Mouse (Mus musculus): Measurements from ENCODE around the gene Kifc3. TPM values are rescaled to one million over a fixed set of nuclear protein-coding genes. Genes with fewer than 3 reads are reported as not detected.

Gene Kifc3
- polyA plus RNA-seq, 1 experiment from 2014 or later = 14.3 TPM

GRCm38 (mm10) chr8:95140555-95140954 is 62.1 kb downstream of the Kifc3 start:
- H3K4me1 ChIP-seq (replicated peaks) = peaks cover 53% of the 10 kb centered on the region
- H3K27ac ChIP-seq = no peak overlapping the region
- no peak overlapping the region for H3K4me3 ChIP-seq (replicated peaks)
- no peak overlapping the region for H3K9ac ChIP-seq (replicated peaks)
- ATAC-seq = no peak
- no peaks in the 10 kb centered on the region for H3K9me3 ChIP-seq
- WGBS = 78% methylated on average over 5 of the region's 5 CpGs
- peaks cover 56% of the 10 kb centered on the region for H3K27me3 ChIP-seq
- H3K36me3 ChIP-seq = no peaks in the 10 kb centered on the region
- H3K4me2 ChIP-seq (replicated peaks) = peak overlapping the region; percentile 95; the same call in 1 of the 2 replicates

GRCm38 (mm10) chr8:95139051-95139365 is 63.6 kb downstream of the Kifc3 start:
- H3K36me3 ChIP-seq = peaks cover 4% of the 10 kb centered on the region
- WGBS = 81% methylated on average over 1 of the region's 1 CpGs
- no peak for ATAC-seq
- peaks cover 49% of the 10 kb centered on the region for H3K27me3 ChIP-seq
- H3K4me3 ChIP-seq (replicated peaks) = no peak overlapping the region
- H3K9ac ChIP-seq (replicated peaks) = no peak overlapping the region
- H3K4me2 ChIP-seq (replicated peaks) = no peak overlapping the region
- no peaks in the 10 kb centered on the region for H3K9me3 ChIP-seq
- H3K4me1 ChIP-seq (replicated peaks) = peaks cover 53% of the 10 kb centered on the region
- no peak overlapping the region for H3K27ac ChIP-seq

DNA sequence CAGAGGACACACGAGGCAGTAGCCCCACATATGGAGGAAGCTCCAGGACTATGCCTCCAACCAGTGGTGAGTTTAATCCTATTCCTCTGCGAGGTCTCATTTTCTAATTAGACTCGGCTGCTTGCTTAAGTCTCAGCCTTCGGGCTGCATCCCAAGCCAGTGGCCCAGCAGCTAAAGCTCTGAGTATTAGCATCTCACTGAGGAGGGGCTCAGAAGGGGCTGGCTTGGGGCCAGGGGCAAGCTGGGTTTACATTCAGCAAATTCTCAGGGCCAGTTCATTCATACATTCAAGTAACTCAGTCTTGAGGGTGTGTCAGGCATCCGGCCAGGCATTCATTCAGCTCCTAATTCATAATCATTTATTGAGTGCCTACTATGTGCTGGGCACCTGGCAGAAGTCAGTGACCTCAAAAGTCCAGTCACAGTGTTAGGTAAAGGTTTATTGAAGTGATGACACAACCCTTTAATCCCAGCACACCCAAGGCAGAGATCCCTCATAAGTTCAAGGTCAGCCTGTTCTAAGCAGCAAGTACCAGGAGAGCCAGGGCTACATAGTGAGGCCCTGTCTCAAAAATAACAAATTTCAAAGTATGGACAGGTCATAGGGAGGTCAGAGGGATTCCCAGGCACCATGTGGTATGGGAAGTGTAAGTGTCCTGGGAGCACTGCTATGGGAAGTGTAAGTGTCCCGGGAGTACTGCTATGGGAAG is 64.1 kb downstream of the Kifc3 start:
- Histone ChIP-seq H3K9me3 (no peaks in the 10 kb centered on the region), H3K27me3 (peaks cover 49% of the 10 kb centered on the region), H3K4me2 (replicated peaks) (peak overlapping the region; percentile 56), H3K4me3 (replicated peaks) (peak overlapping the region; percentile 24), H3K36me3 (peaks cover 4% of the 10 kb centered on the region), H3K27ac (no peak overlapping the region), H3K4me1 (replicated peaks) (peaks cover 52% of the 10 kb centered on the region), H3K9ac (replicated peaks) (no peak overlapping the region)
- WGBS = 19% methylated on average over 6 of the region's 6 CpGs
- ATAC-seq = peak; percentile 41; the same call in 1 of the 2 replicates

GRCm38 (mm10) chr8:95137641-95138098 is 64.9 kb downstream of the Kifc3 start:
- Histone ChIP-seq H3K9me3 (no peaks in the 10 kb centered on the region), H3K27ac (0 out of 2 replicates have a peak overlapping the region, but pooled peaks have one; percentile 35), H3K27me3 (peaks cover 49% of the 10 kb centered on the region), H3K9ac (replicated peaks) (peak overlapping the region; percentile 46; the same call in 1 of the 2 replicates), H3K36me3 (peaks cover 11% of the 10 kb centered on the region), H3K4me2 (replicated peaks) (peak overlapping the region; percentile 56), H3K4me1 (replicated peaks) (peaks cover 44% of the 10 kb centered on the region), H3K4me3 (replicated peaks) (peak overlapping the region; percentile 24)
- ATAC-seq = peak; percentile 11
- WGBS = under 1% methylated on average over 27 of the region's 28 CpGs

DNA sequence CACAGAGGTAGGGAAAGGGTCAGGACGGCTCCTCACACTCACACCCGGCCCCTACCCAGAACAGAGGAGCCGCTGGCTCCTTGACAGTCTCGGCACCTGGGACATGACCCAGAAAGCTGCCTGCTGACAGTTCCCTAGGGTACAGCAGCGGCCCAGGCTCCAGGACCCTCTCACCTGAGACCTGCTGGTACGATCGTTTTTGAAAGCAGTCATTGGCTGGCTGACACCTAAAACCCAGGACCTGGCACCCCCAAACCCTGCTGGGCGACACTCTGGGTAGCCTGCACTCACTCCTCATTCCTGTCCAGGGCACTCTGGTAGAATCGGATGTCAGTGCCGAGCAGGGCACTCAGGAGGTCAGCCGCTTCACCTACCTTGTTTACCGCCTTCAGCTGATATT is 65.4 kb downstream of the Kifc3 start:
- H3K9ac ChIP-seq (replicated peaks) = peak overlapping the region; percentile 46; the same call in 1 of the 2 replicates

DNA sequence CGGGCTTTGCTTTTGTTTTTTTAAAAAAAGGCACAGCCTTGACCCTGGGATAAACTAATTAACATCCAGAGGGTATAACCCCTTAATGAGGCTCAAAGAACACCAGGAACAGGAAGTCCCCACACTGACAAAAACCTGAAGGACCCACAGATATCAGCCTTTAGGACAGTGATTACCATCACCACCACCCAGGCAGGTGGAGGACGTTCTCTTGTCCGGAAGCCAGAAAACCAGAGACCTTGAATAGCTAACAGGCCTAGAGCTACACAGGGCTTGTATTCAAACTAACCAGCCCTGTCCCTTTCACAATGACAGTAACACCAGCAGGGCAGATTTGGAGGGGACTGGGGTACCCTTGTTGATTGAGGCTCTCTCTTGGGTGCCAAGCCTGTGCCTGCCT is 66.4 kb downstream of the Kifc3 start:
- Histone ChIP-seq H3K4me1 (replicated peaks) (peaks cover 30% of the 10 kb centered on the region), H3K27ac (no peak overlapping the region), H3K4me3 (replicated peaks) (no peak overlapping the region), H3K27me3 (peaks cover 49% of the 10 kb centered on the region), H3K36me3 (peaks cover 14% of the 10 kb centered on the region), H3K9ac (replicated peaks) (no peak overlapping the region), H3K9me3 (no peaks in the 10 kb centered on the region), H3K4me2 (replicated peaks) (no peak overlapping the region)
- WGBS = 82% methylated on average over 3 of the region's 3 CpGs
- ATAC-seq = no peak

More for the DNA sequence above, 65.4 kb downstream of the Kifc3 start:
- Histone ChIP-seq H3K27me3 (peaks cover 49% of the 10 kb centered on the region), H3K9me3 (no peaks in the 10 kb centered on the region), H3K4me2 (replicated peaks) (peak overlapping the region; percentile 56), H3K36me3 (peaks cover 14% of the 10 kb centered on the region), H3K27ac (no peak overlapping the region), H3K4me3 (replicated peaks) (peak overlapping the region; percentile 24; the same call in 1 of the 2 replicates), H3K4me1 (replicated peaks) (peaks cover 39% of the 10 kb centered on the region)
- no peak for ATAC-seq
- WGBS = 17% methylated on average over 12 of the region's 12 CpGs

DNA sequence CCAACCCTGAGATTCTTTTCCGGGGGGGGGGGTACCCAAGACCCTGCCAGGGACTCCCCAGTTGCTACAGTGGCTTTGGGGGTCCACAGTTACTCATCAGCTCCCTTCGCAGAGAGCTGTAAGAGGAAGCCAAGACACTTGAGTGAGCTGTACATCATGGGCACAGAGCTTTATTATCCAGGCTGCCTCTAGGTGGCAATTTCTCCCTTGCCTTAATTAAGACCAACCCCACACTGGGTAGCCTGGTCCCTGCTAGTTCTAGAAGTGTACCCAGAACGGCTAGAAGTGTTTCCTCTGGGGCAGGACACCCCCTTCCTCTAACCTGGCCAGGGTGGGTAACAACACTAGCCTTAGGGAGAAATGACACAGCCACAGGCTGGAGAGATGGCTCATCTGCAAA is 67.4 kb downstream of the Kifc3 start:
- peaks cover 41% of the 10 kb centered on the region for H3K27me3 ChIP-seq
- no peak overlapping the region for H3K9ac ChIP-seq (replicated peaks)
- no peak overlapping the region for H3K4me2 ChIP-seq (replicated peaks)
- H3K36me3 ChIP-seq = peaks cover 14% of the 10 kb centered on the region
- peaks cover 22% of the 10 kb centered on the region for H3K4me1 ChIP-seq (replicated peaks)
- H3K9me3 ChIP-seq = no peaks in the 10 kb centered on the region
- H3K27ac ChIP-seq = no peak overlapping the region
- ATAC-seq = 0 out of 2 replicates have a peak, but pooled peaks have one; percentile 12
- 50% methylated on average over 3 of the region's 3 CpGs for WGBS
- H3K4me3 ChIP-seq (replicated peaks) = no peak overlapping the region

DNA sequence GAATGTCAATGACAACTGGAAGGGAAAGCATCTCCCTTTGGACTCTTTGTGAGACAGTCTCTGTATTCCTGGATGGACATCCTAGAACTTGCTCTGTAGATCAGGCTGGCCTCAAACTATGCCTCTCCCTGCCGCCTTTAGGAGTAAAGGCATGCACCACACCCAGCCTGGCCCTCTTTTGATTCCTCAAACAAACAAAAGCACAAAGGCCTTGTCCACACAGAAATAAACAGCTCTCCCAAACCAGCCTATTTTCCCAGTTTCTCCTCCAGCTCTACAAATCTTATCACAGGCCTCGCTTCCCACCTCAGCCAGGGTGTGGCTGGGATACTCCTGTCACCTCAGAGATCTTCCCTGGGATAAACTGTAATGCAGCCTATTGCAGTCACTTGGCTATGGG is 68.4 kb downstream of the Kifc3 start:
- peaks cover 14% of the 10 kb centered on the region for H3K36me3 ChIP-seq
- H3K4me1 ChIP-seq (replicated peaks) = peaks cover 22% of the 10 kb centered on the region
- WGBS = 88% methylated on average over 2 of the region's 2 CpGs
- H3K9me3 ChIP-seq = no peaks in the 10 kb centered on the region
- no peak for ATAC-seq
- peaks cover 30% of the 10 kb centered on the region for H3K27me3 ChIP-seq
- no peak overlapping the region for H3K27ac ChIP-seq
- no peak overlapping the region for H3K4me2 ChIP-seq (replicated peaks)
- H3K9ac ChIP-seq (replicated peaks) = no peak overlapping the region
- no peak overlapping the region for H3K4me3 ChIP-seq (replicated peaks)

- no peak overlapping the region for H3K27ac ChIP-seq
- 82% methylated on average over 5 of the region's 5 CpGs for WGBS
- H3K9ac ChIP-seq (replicated peaks) = no peak overlapping the region
- no peak overlapping the region for H3K4me3 ChIP-seq (replicated peaks)
- H3K4me2 ChIP-seq (replicated peaks) = no peak overlapping the region
- peaks cover 9% of the 10 kb centered on the region for H3K4me1 ChIP-seq (replicated peaks)
- peaks cover 11% of the 10 kb centered on the region for H3K27me3 ChIP-seq
- no peak for ATAC-seq
- peaks cover 14% of the 10 kb centered on the region for H3K36me3 ChIP-seq
- H3K9me3 ChIP-seq = no peaks in the 10 kb centered on the region
These were observed 70.6 kb downstream of the Kifc3 start for GRCm38 (mm10) chr8:95131983-95132382.

DNA sequence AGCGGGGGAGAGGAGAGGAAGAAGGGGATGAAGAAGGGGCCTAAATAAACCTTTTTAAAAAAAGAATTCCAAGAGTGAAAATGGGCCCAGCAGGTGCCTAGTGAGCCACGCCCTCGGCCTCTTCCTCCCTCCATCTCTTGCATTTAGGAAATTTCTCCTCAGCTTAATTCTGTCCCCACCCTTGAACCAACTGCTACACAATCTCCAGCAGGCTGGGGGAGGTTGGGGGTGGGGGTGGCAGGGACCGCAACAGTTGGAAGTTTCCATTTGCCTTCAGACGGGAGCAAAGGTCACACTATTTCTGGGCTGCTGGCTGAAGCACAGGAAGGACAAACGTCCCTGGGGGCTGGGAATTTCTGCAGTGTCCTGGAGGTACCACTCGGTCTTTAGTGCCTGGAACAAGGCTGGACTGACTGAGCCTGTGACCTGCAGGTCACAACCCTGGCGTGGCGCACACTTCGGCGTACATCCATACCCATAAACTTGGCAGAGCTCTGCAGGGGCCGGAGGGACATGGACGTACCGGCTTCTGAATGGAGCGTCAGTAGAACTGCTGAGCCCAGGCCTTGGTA is 71.6 kb downstream of the Kifc3 start:
- ATAC-seq = no peak
- no peak overlapping the region for H3K4me3 ChIP-seq (replicated peaks)
- H3K4me2 ChIP-seq (replicated peaks) = no peak overlapping the region
- H3K9me3 ChIP-seq = no peaks in the 10 kb centered on the region
- H3K36me3 ChIP-seq = peaks cover 14% of the 10 kb centered on the region
- H3K27ac ChIP-seq = no peak overlapping the region
- WGBS = 74% methylated on average over 15 of the region's 15 CpGs
- 0 out of 2 replicates have a peak, but pooled peaks cover 5% of the 10 kb centered on the region for H3K4me1 ChIP-seq (replicated peaks)
- H3K27me3 ChIP-seq = peaks cover 2% of the 10 kb centered on the region; the same call in 1 of the 2 replicates
- no peak overlapping the region for H3K9ac ChIP-seq (replicated peaks)

GRCm38 (mm10) chr8:95128750-95129260 is 73.8 kb downstream of the Kifc3 start:
- Histone ChIP-seq H3K27me3 (no peaks in the 10 kb centered on the region), H3K4me2 (replicated peaks) (no peak overlapping the region), H3K36me3 (peaks cover 11% of the 10 kb centered on the region; the same call in 1 of the 2 replicates), H3K27ac (no peak overlapping the region), H3K9ac (replicated peaks) (no peak overlapping the region), H3K4me1 (replicated peaks) (0 out of 2 replicates have a peak, but pooled peaks cover 5% of the 10 kb centered on the region), H3K4me3 (replicated peaks) (no peak overlapping the region), H3K9me3 (no peaks in the 10 kb centered on the region)
- ATAC-seq = no peak
- 90% methylated on average over 11 of the region's 11 CpGs for WGBS

GRCm38 (mm10) chr8:95127658-95128057 is 75.0 kb downstream of the Kifc3 start:
- Histone ChIP-seq H3K27me3 (no peaks in the 10 kb centered on the region), H3K9me3 (no peaks in the 10 kb centered on the region), H3K9ac (replicated peaks) (no peak overlapping the region), H3K36me3 (peaks cover 3% of the 10 kb centered on the region; the same call in 1 of the 2 replicates), H3K4me3 (replicated peaks) (no peak overlapping the region), H3K27ac (no peak overlapping the region), H3K4me1 (replicated peaks) (0 out of 2 replicates have a peak, but pooled peaks cover 5% of the 10 kb centered on the region), H3K4me2 (replicated peaks) (no peak overlapping the region)
- peak; percentile 67 for ATAC-seq
- 57% methylated on average over 9 of the region's 9 CpGs for WGBS
